Mouse (Mus musculus) CH12.LX (cell line): ENCODE results near the gene She. TPM values are rescaled to one million over a fixed set of nuclear protein-coding genes. Genes with fewer than 3 reads are reported as not detected.

Source experiments
- DNase-seq: peaks from one replicate; pipeline ENCODE4 v3.0.0-alpha.2; 2013; ENCODE audit errors: extremely low read depth
- H3K27ac ChIP-seq: 2 replicates; pipeline ENCODE4 v1.5.1; 2012; ENCODE audit warnings: low read depth, mild to moderate bottlenecking, control low read depth, moderate library complexity; ENCODE audit not compliant: insufficient read depth
- H3K27me3 ChIP-seq: replicated peaks from 2 replicates; pipeline ENCODE3; 2012; ENCODE audit warnings: inconsistent platforms
- H3K36me3 ChIP-seq, 2 experiments: replicated peaks in 1 of 2; 2 replicates each; pipeline versions ENCODE3 to v1.6.1; 2012; ENCODE audit warnings: inconsistent platforms in 1 of 2, low read length in 1 of 2, mild to moderate bottlenecking in 1 of 2, mixed read lengths in 1 of 2, moderate library complexity in 1 of 2; ENCODE audit not compliant: control insufficient read depth in 1 of 2, insufficient read depth in 1 of 2
- H3K4me1 ChIP-seq, 2 experiments: 2 replicates each; pipeline ENCODE4 v1.6.1; 2012; ENCODE audit warnings: inconsistent platforms in 1 of 2, moderate library complexity in 1 of 2; ENCODE audit not compliant: insufficient read depth in 2 of 2, control insufficient read depth in 1 of 2
- H3K4me2 ChIP-seq: 2 replicates; pipeline ENCODE4 v1.6.1; 2012; ENCODE audit warnings: low read depth, mild to moderate bottlenecking, control low read depth; ENCODE audit not compliant: poor library complexity, insufficient read depth, severe bottlenecking
- H3K4me3 ChIP-seq, 3 experiments: fragments of 150-350 bp in 1 of 3; sonication (generic) in 1 of 3; replicated peaks in 1 of 3; 2 replicates each; pipeline versions ENCODE3 to v1.5.1; 2011 to 2012; ENCODE audit warnings: low read depth in 2 of 3, low read length in 2 of 3, mild to moderate bottlenecking in 2 of 3, moderate library complexity in 2 of 3, control low read depth in 1 of 3, improper control_type of control experiment in 1 of 3, inconsistent platforms in 1 of 3, mixed read lengths in 1 of 3; ENCODE audit not compliant: poor library complexity in 1 of 3
- H3K79me2 ChIP-seq: replicated peaks from 2 replicates; pipeline ENCODE4 v1.6.1; 2012; ENCODE audit warnings: mild to moderate bottlenecking, moderate library complexity; ENCODE audit not compliant: control insufficient read depth, poor library complexity, insufficient read depth, severe bottlenecking; ENCODE audit errors: extremely low read depth
- H3K9ac ChIP-seq: 2 replicates; pipeline ENCODE4 v1.6.1; 2012; ENCODE audit warnings: low read depth, mild to moderate bottlenecking, control low read depth, moderate library complexity; ENCODE audit not compliant: insufficient read depth
- H3K9me3 ChIP-seq: replicated peaks from 2 replicates; pipeline ENCODE3; 2012; ENCODE audit warnings: low read length, inconsistent platforms, mixed read lengths
- BHLHE40 ChIP-seq: IDR thresholded peaks from 2 replicates; pipeline ENCODE4 v1.6.1; 2011; ENCODE audit warnings: mild to moderate bottlenecking, low read depth, low read length, improper control_type of control experiment
- CHD1 ChIP-seq: IDR thresholded peaks from 2 replicates; pipeline ENCODE4 v1.6.1; 2012; ENCODE audit warnings: low read depth, low read length, improper control_type of control experiment, inconsistent platforms
- CHD2 ChIP-seq: IDR thresholded peaks from 2 replicates; pipeline ENCODE4 v1.6.1; 2011; ENCODE audit warnings: low read length, improper control_type of control experiment
- CTCF ChIP-seq, 2 experiments: IDR thresholded peaks in 1 of 2; conservative IDR thresholded peaks in 1 of 2; 2 replicates each; pipeline ENCODE4 v1.5.1; 2011 to 2012; ENCODE audit warnings: low read depth in 2 of 2, low read length in 2 of 2, improper control_type of control experiment in 1 of 2, inconsistent platforms in 1 of 2, mild to moderate bottlenecking in 1 of 2, moderate library complexity in 1 of 2
- E2F4 ChIP-seq: IDR thresholded peaks from 2 replicates; pipeline ENCODE4 v1.6.1; 2011; ENCODE audit warnings: low read depth, low read length, improper control_type of control experiment; ENCODE audit not compliant: insufficient replicate concordance
- EP300 ChIP-seq: IDR thresholded peaks from 2 replicates; pipeline ENCODE4 v1.6.1; 2011; ENCODE audit warnings: low read length, improper control_type of control experiment
- ETS1 ChIP-seq: conservative IDR thresholded peaks from 2 replicates; pipeline ENCODE4 v1.6.1; 2012; ENCODE audit warnings: low read depth, mild to moderate bottlenecking, inconsistent platforms, low read length, improper control_type of control experiment, moderate library complexity
- GABPA ChIP-seq: IDR thresholded peaks from 2 replicates; pipeline ENCODE4 v1.6.1; 2012; ENCODE audit warnings: low read depth, low read length, improper control_type of control experiment, inconsistent platforms; ENCODE audit not compliant: insufficient replicate concordance
- HCFC1 ChIP-seq: IDR thresholded peaks from 2 replicates; pipeline ENCODE4 v1.6.1; 2012; ENCODE audit warnings: low read depth, mild to moderate bottlenecking, inconsistent platforms, low read length, improper control_type of control experiment
- JUN ChIP-seq: IDR thresholded peaks from 2 replicates; pipeline ENCODE4 v1.6.1; 2011; ENCODE audit warnings: low read depth, mild to moderate bottlenecking, low read length, improper control_type of control experiment, moderate library complexity; ENCODE audit not compliant: insufficient read depth
- JUND ChIP-seq: conservative IDR thresholded peaks from 2 replicates; pipeline ENCODE4 v1.6.1; 2011; ENCODE audit warnings: low read depth, low read length, improper control_type of control experiment
- MAX ChIP-seq: IDR thresholded peaks from 2 replicates; pipeline ENCODE4 v1.6.1; 2011; ENCODE audit warnings: low read length, improper control_type of control experiment
- MAZ ChIP-seq: IDR thresholded peaks from 2 replicates; pipeline ENCODE4 v1.6.1; 2012; ENCODE audit warnings: low read depth, mild to moderate bottlenecking, inconsistent platforms, low read length, improper control_type of control experiment, moderate library complexity
- NRF1 ChIP-seq: IDR thresholded peaks from 2 replicates; pipeline ENCODE4 v1.6.1; 2014; ENCODE audit warnings: low read depth, mild to moderate bottlenecking, inconsistent platforms, low read length, improper control_type of control experiment, moderate library complexity
- PAX5 ChIP-seq: IDR thresholded peaks from 2 replicates; pipeline ENCODE4 v1.6.1; 2012; ENCODE audit warnings: low read length, inconsistent platforms, mixed read lengths
- POLR2A ChIP-seq: IDR thresholded peaks from 2 replicates; pipeline ENCODE4 v1.6.1; 2011; ENCODE audit warnings: low read depth, mild to moderate bottlenecking, improper control_type of control experiment, low read length
- POLR2AphosphoS2 ChIP-seq: IDR thresholded peaks from 2 replicates; pipeline ENCODE4 v1.6.1; 2011; ENCODE audit warnings: low read depth, low read length, improper control_type of control experiment
- SIN3A ChIP-seq: IDR thresholded peaks from 2 replicates; pipeline ENCODE4 v1.6.1; 2012; ENCODE audit warnings: low read length, improper control_type of control experiment, inconsistent platforms
- TBP ChIP-seq: conservative IDR thresholded peaks from 2 replicates; pipeline ENCODE4 v1.6.1; 2011; ENCODE audit warnings: low read depth, low read length, improper control_type of control experiment
- TCF12 ChIP-seq: IDR thresholded peaks from 2 replicates; pipeline ENCODE4 v1.6.1; 2014; ENCODE audit warnings: low read depth, mild to moderate bottlenecking, inconsistent platforms, low read length, improper control_type of control experiment
- USF1 ChIP-seq: IDR thresholded peaks from 2 replicates; pipeline ENCODE4 v1.6.1; 2014; ENCODE audit warnings: low read depth, mild to moderate bottlenecking, inconsistent platforms, low read length, improper control_type of control experiment
- ZMIZ1 ChIP-seq: IDR thresholded peaks from 2 replicates; pipeline ENCODE4 v1.6.1; 2012; ENCODE audit warnings: low read depth, mild to moderate bottlenecking, inconsistent platforms, low read length, improper control_type of control experiment
- ZNF384 ChIP-seq: IDR thresholded peaks from 2 replicates; pipeline ENCODE4 v1.6.1; 2012; ENCODE audit warnings: low read depth, low read length, improper control_type of control experiment, inconsistent platforms
- dilution Hi-C: fragments of 300-500 bp; cut with MboI; formaldehyde crosslinking; loops from 2 replicates; pipeline ENCODE4 v1.14.3; 2020; ENCODE audit warnings: low sequenced_read_pairs; ENCODE audit not compliant: extremely low pct_unique_long_range_greater_than_20kb, extremely low pct_ligation_motif_present
- in situ Hi-C: fragments of 300-500 bp; cut with MboI; formaldehyde crosslinking; loops from 3 replicates; pipeline ENCODE4 v1.14.3; 2019; ENCODE audit warnings: low sequenced_read_pairs, low pct_ligation_motif_present, low pct_unique_long_range_greater_than_20kb, mixed read lengths
- polyA plus RNA-seq: library from polyadenylated mRNA; unstranded; fragments of >175 nt; gene quantifications from 2 replicates; pipeline ENCODE4 v1.2.1, GENCODE M21; 2012; ENCODE audit warnings: low read depth; ENCODE audit not compliant: insufficient read length
- total RNA-seq, 2 experiments: library from RNA; depleted of rRNA; stranded (reverse); fragments of 300-350 nt in 1 of 2; fragments of >200 nt in 1 of 2; gene quantifications; 2 replicates each; pipeline ENCODE4 v1.2.3; 2012 to 2014

The She gene
- total and polyA plus RNA-seq, 3 experiments: not detected

DNA sequence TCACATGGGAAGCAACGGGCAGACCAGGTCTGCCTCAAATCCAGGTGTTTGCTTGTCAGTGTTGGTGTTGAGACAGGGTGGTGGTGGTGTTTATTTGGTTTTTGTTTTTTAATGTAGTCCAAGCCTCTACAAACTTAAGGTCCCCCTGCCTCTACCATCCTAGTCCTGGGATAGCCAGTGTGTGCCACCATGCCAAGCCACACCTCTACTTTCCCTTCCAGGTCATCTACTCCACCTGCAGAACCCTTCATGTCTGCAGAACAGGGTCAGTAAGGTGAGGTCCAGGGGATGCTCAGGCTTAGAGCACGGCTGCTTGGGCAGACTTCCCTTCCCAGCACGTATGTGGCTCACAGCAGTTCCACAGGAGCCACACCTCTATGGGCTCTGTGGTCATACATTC is 29.2 kb downstream of the She start:
- H3K9me3 ChIP-seq: peaks cover 6% of the 10 kb centered on the region
- no peak overlapping the region for H3K4me2 ChIP-seq
- H3K27me3 ChIP-seq: no peaks in the 10 kb centered on the region
- H3K79me2 ChIP-seq: no peaks in the 10 kb centered on the region
- no peak overlapping the region for H3K27ac ChIP-seq
- no peak for DNase-seq
- dilution Hi-C loops (no loop called here), in situ Hi-C loops (no loop called here)
- no peak for TF ChIP-seq GABPA
- no peak for TF ChIP-seq HCFC1
- TF ChIP-seq POLR2AphosphoS2: no peak
- TF ChIP-seq TBP: no peak
- TF ChIP-seq USF1: no peak
- no peak for TF ChIP-seq CHD1
- TF ChIP-seq JUND: no peak
- TF ChIP-seq PAX5: no peak
- TF ChIP-seq JUN: no peak
- TF ChIP-seq ZMIZ1: no peak
- no peak for TF ChIP-seq ETS1
- no peak for TF ChIP-seq CTCF (conservative IDR thresholded peaks at IDR 0.05 in 1 of 2, IDR thresholded peaks at IDR 0.05 in 1 of 2; ENCODE audit: low read depth in 2 of 2, low read length in 2 of 2)
- no peak for TF ChIP-seq NRF1
- TF ChIP-seq ZNF384: no peak
- H3K9ac ChIP-seq: no peak overlapping the region
- H3K4me1 ChIP-seq: peaks cover 21 to 63% of the 10 kb centered on the region in 2 experiments
- H3K4me3 ChIP-seq: no peak overlapping the region
- H3K36me3 ChIP-seq: no peaks in the 10 kb centered on the region

DNA sequence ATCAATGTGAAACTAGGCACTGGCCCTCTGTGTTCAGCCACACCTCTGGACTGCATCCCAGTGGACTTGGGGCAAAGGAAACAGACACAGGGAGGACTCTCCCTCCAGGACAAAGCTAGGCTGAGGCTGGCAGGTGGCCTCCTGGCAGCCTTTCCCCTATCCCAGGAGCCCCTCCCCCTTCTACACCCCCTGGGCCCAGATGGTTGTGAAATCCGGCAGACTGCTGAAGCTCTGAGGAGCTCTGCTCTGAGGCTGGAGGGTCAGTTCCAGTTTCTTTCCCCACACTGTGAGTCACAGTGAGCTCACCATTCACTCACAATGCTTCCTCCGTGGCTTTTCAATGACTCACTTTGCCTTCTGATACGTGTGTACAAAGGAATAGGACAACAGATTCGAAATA is 29.9 kb downstream of the She start:
- H3K79me2 ChIP-seq: no peaks in the 10 kb centered on the region
- no peaks in the 10 kb centered on the region for H3K36me3 ChIP-seq
- no peak for DNase-seq
- dilution Hi-C loops (no loop called here), in situ Hi-C loops (no loop called here)
- no peak overlapping the region for H3K4me3 ChIP-seq
- 0 out of 2 replicates have a peak overlapping the region, but pooled peaks have one; percentile 44 for H3K9ac ChIP-seq
- peaks cover 22 to 64% of the 10 kb centered on the region in 2 experiments for H3K4me1 ChIP-seq
- peak overlapping the region; percentile 18 for H3K27ac ChIP-seq
- TF ChIP-seq E2F4: no peak
- TF ChIP-seq SIN3A: no peak
- peak; percentile 52; the same call in 1 of the 2 replicates for TF ChIP-seq POLR2A
- TF ChIP-seq EP300: peak; percentile 68
- 0 out of 2 replicates have a peak, but pooled peaks have one; percentile 21 for TF ChIP-seq BHLHE40
- TF ChIP-seq ETS1: 0 out of 2 replicates have a peak, but pooled peaks have one; percentile 23
- TF ChIP-seq TCF12: peak; percentile 65; the same call in 1 of the 2 replicates
- peak; percentile 50; the same call in 1 of the 2 replicates for TF ChIP-seq CHD2
- no peak for TF ChIP-seq MAX
- no peak for TF ChIP-seq GABPA
- no peak for TF ChIP-seq MAZ
- H3K4me2 ChIP-seq: peak overlapping the region; percentile 30; the same call in 1 of the 2 replicates
- peaks cover 6% of the 10 kb centered on the region for H3K9me3 ChIP-seq
- H3K27me3 ChIP-seq: no peaks in the 10 kb centered on the region
